Mouse (Mus musculus) right cerebral cortex, postnatal 4 days (tissue): ENCODE data around the gene Phf21b.
"Not testable (repeated sequence)": the region's sequence is repeated elsewhere in the genome, so short reads cannot be mapped to it uniquely, and the experiment has no call there.

Source experiments
- DNase-seq: peaks from one replicate; pipeline ENCODE4 v3.0.0-alpha.2; 2022

The Phf21b gene

DNA sequence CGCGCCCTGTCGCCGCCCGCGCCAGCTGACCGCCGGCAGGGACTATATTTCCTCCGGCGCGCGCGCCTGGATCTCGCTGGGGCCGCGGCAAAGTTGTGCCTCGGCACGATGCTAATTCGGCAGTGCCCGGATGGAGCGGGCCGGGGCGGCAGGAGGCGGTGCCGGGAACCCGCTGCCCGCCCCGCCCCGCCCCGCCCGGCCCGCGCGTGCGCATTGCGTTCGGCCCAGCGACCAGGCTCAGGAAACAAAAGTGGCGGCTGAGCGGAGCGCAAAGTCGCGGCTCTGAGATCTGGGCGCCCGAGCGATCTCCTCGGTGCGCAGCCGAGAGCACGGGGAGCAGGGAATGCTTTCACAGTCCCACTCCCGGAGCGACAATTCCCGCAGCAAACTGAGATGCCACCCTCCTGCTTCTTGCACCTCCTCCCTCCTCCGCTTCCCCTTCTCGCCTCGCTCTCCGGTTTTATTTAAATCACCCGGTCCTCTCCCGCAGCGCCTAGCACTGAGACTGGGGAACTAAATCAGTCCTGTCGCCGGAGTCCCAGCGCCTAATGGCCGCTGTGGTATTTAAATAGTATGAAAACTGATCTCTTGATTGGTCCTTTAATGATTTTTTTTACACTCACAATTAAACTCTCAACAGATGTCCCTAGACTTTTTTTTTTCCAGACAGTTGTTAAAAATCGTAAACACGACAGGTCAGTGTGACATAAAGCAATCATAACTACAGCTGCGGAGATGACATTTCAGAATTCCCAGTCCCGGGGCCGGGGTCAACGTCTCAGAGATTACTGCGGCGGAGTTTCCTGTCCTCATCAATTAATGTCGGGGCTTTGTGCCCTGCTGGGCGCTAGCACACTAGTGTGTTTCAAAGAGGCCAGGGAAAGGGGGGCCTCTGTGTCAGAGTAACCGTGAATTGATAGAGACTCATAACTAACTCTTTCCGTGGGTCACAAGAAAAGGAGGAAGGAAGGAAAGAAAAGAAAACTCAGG is at the start of gene Phf21b:
Gene Phf21b, minus strand, starts transcription at position 44 of the 990 bp plus-strand sequence.
- peak; percentile 90 for DNase-seq

GRCm38 (mm10) chr15:84903843-84904385 is 48.1 kb upstream of the Phf21b start:
- DNase-seq, result no peak

DNA sequence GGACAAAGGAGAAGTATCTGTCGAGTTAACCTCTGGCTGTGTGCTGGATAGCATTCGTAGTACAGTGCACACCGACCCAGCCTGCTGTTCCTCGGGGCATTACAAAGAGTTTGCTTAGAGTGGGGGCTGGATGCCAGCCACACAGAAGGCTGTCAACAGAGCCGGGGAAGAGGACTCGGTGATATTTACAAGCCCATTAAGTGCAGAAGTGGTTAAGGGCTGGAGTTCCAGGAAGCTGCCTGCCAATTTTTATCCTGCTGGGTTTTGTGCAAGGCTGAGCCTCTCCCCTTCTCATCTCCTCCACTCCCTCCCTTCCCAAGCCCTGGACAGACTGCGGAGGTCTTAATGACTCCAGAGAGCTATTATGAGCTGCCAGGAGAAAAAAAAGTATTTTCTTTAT is 42.2 kb upstream of the Phf21b start:
- peak; percentile 9 for DNase-seq

GRCm38 (mm10) chr15:84896664-84897063 is 40.8 kb upstream of the Phf21b start:
- DNase-seq, result no peak

DNA sequence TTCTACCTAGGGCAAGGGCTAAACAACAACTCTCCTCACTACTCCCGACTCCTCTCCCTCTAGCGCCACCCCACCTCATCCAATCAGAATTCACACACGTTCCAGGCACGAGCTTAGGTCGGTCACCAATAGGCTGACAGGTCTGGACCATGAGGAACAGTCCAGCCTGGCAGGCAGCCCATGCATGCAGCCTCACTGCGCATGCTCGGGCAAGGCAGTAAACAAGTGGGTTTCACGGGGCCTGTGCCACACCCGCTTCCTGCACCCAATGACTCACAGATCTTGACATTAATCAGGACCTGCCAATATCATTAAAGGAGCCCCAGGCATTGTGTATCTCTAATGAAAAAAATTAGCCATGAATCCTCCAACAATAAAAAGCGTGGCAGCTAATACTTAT is 40.4 kb upstream of the Phf21b start:
- DNase-seq, result not testable (repeated sequence)

DNA sequence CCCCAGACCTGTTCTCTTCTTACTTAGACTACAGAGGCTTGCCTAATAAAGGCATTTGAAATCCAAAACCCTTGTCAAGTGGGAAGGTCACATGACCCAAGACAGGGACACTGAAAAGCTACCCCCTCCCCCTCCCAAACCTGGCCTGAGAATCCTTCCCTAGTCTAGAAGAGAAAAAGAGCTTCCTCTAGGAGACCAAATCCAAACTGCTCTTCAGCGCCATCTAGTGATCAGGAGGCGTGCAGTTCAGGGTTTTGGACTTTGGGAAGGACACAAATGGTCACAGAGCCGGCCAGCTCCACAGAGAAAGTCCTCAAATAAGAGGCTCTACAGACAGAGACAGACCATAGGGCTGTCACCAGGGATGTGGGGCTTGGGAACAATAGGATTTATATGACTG is 35.8 kb upstream of the Phf21b start:
- peak; percentile 62 for DNase-seq

- no peak for DNase-seq
Observed at GRCm38 (mm10) chr15:84891246-84891645, 35.4 kb upstream of the Phf21b start.

- peak; percentile 44 for DNase-seq
Observed at GRCm38 (mm10) chr15:84888066-84888465, 32.2 kb upstream of the Phf21b start.

GRCm38 (mm10) chr15:84877029-84877815 is 21.4 kb upstream of the Phf21b start:
- DNase-seq, result no peak

DNA sequence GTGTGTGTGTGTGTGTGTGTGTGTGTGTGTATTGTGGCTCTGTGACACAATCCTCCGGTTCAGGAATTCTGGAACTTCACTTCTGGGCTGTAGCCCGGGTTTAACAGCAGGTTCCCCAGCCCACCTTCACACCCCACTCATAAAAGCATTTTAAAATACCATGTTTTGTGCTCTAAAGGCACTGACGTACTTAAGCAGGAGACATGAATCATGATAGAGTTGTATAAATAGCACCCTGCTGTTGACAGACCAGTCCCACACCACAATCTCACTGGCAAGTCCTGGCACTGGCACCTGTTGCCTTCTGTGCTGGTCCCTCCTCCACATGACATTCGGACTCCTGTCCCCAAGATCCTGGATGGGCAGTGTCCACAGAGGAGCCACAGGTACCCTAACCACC is 18.0 kb upstream of the Phf21b start:
- no peak for DNase-seq

DNA sequence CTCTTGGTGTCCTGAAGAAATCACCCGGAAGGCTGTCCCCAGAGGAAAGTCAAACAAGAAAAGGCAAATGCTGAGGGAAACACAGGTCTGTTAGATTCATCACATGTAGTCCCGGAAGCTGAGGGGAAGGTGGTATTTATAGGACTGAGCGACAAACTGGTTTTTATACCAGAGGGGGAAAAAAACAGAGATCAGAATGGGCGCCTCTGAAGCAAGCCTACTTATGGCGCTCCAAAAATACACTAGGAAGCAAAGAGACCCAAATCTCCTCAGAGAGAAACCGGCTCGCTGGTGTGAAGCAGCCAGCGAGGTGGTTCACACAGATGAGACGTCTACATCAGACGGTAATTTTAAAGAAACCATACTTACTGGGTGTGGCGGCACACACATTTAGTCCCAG is 17.2 kb upstream of the Phf21b start:
- DNase-seq, result no peak

DNA sequence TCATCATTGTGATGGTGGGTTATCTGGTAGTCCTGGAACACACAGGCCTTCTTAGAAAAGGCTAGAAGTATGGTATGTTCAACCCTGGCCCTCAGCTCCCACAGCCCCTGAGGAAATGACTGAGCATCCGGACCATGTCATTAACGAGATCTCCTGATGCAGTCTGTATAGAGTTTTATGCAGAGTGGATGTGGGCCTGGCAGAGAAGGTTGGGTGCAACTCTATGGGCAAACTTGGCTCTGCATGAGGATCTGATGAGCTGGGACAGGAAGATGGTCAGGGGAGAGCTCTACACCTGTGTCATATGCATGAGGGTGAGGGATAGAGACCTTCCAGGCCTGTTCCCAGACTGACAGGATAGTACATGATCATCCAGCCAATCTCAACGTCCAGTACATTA is 16.0 kb upstream of the Phf21b start:
- DNase-seq, result no peak

GRCm38 (mm10) chr15:84861911-84862310 is 6.1 kb upstream of the Phf21b start:
- DNase-seq, result no peak

DNA sequence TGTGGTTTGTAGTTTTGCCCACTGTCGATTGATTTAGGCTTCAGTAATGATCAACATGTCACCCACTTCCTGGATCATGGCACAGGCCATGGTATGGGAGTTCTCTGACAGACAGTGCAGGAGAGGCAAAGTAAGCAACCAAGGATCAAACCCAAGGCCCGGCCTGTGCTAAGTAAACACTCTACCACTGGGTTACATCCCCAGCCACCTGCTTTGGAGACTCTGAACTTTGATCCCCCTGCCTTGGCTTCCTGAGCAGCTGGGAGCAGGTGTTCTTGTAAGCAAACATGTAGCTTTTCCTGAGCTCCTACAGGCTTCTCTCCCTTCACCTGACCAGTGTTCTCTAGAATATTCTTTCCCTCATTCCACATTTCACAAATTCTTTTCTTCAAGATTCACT is 1.8 kb upstream of the Phf21b start:
- no peak for DNase-seq

GRCm38 (mm10) chr15:84854921-84855901 is 638 bp downstream of the Phf21b start:
- peak; percentile 47 for DNase-seq

DNA sequence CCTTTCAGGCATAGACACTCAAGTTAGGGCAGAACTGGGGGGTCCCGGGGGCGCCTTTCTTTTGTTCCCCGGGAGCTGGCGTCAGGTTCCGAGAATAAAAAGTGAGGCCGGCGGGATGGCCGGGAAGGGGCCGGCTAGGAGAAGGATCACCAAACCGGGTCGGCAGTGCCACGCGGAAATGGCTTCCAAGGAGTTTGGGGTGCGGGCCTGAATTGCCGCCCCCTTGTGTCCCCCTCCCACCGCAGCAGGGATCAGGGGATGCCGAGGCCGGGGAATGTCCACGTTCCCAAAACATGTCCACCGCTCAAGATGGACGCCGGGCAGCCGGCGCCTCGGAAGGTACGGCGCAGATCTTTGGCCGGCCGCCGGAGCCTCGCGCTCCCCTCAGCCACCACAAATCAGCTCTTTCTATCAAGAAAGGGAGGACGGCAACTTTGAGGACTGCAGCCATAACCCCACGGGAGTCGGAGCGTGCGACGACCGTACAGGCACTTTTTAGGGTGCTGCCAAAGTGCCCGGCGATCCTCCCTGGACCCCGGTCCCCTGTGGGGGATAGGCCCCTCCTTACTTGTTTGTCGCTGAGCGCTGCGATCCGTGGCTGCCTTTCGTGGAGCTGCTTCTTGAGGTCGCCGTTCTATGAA is 1.6 kb downstream of the Phf21b start:
- DNase-seq, result peak; percentile 34

DNA sequence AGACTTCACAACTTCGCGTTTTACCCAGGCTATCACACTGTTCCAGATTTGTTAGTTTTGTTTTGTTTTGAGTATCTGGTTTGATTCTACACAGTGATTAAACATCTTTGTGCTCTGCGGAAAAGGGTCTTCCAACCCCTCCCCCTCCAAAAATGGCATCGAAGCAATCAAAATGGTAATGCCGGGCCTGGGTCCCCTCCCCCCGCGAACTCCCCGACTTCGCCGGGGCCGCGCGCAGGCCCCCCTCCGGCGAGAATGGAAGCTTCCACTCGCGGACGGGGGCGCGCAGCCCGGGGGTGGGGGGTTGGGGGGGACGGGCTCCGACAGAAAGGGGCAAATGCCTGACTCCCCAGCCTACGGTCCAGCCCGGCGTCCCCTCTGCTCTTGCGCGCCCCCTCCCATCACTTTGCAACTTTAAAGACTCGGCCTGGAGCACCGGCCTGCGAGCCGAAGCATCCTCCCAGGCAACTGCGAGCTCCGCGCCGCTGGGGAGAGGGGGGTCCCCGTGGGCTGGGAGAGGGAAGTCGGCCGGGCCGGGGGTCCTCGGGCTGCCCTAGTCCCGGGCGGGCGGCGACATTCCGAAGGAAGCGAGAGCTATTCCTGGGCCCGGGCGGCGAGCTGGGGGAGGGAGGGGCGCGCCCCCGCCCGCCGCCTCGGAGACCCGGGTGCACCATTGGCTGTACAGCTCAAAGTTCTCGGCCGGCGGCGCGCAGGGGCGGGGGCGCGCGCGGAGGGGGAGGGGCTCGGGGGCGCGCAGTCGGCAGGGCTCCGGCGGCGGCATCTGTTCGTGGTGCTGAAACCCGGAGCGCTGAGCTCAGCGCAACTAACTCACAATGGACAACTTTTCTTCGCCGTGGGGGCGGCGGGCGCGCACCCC is 2.4 kb downstream of the Phf21b start:
- DNase-seq, result peak; percentile 87

DNA sequence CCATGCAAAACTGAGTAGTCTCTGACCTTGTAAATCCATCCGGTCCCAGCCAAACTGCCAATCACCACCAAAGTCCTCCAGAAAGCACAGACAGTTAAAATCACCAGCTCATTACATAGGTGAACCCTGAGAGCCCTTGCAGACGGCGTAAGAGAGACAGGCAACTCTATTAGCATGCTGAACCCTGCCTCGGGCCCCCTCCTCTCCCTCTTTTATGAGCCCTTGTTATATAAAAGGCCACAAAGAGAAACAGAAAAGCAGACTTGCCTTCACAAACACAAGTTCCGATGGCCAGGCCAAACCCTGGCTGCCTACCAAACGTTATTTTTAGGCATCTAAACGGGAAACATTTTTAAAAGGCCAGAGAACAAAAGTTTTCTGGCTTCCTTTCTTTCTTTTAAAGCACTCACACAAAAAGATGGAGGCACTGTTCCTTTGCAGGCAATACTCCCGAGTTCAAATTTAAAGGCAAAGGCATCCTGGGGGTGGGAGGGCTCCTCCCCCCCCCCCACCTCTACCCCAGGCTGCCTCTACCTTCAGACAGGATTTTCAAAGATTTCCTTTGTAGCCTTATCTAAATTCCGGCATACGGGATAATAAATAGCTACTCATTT is 3.3 kb downstream of the Phf21b start:
- DNase-seq, result no peak

DNA sequence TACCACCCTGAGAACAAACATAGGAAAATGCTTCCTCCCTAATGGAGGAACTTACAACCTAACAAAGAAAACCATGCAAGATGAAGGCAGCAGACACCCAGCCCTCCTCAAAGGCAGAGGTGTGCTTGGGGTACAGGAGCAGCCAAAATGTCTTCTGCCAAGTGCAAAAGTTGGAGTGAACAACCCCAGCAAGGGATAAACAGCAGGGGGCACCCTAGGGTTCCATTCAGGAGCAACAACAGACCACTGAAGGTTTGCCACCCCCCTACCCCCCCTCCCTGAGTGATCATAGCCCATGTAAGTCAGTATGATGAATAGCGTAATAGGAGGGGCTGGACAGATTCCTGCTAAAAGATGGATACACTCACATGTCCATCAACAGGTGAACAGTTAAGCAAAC is 5.5 kb downstream of the Phf21b start:
- no peak for DNase-seq

DNA sequence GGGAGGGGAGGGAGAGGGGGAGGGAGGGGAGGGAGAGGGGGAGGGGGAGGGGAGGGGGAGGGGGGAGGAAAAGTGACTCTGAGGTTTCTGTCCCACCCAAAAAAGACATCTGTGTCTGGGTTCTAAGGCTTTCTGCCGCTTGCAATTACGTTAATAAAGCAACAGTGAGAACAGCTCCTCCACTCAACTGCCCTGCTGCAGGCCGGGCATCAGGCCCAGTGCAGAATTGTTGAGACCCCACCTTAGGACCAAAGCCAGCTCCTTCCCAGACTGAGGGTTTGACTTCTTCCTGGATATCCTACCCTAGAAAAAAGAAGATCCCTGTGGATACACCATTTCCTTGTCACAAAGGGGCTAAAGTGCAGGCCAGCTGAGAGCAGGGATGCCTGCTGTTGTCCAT is 9.6 kb downstream of the Phf21b start:
- DNase-seq, result no peak
